Mouse (Mus musculus): Measurements from ENCODE around the gene Tmem115.

Tmem115 gene

DNA sequence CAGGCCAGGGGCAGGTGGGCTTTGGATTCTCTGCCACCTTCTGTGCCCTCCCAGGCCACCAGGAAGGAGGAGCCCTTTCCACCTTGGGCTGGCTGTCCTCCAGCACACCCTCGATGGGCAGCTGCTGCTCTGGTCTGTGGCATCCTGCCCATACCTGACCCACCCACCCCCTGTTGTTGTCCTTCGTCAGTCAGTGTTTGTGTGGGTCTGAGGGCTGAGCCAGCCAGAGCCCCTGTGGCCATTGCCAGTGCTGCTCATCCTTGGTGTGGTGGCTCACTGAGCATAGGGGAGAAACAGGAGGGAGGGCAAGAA is 11.4 kb upstream of the Tmem115 start:
- DNase-seq: no peak

GRCm38 (mm10) chr9:107526198-107527026 is 7.3 kb upstream of the Tmem115 start:
- DNase-seq: peak; percentile 69 to 71

DNA sequence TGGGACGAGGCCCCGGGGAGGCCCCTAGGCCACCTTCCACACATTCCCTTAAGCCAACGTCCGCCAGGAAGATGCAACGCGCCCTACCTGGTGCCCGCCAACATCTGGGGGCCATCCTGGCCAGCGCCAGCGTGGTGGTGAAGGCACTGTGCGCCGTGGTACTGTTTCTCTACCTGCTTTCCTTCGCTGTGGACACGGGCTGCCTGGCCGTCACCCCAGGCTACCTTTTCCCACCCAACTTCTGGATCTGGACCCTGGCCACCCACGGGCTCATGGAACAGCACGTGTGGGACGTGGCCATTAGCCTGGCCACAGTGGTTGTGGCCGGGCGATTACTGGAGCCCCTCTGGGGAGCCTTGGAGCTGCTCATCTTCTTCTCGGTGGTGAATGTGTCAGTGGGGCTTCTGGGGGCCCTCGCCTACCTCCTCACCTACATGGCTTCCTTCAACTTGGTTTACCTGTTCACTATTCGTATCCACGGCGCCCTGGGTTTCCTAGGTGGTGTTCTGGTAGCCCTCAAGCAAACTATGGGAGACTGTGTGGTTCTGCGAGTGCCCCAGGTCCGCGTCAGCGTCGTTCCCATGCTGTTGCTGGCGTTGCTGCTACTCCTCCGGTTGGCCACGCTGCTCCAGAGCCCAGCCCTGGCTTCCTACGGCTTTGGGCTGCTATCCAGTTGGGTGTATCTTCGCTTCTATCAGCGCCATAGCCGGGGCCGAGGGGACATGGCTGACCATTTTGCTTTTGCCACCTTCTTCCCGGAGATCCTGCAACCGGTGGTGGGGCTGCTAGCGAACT is 860 bp downstream of the Tmem115 start:
- DNase-seq: peak; percentile 26 to 30

DNA sequence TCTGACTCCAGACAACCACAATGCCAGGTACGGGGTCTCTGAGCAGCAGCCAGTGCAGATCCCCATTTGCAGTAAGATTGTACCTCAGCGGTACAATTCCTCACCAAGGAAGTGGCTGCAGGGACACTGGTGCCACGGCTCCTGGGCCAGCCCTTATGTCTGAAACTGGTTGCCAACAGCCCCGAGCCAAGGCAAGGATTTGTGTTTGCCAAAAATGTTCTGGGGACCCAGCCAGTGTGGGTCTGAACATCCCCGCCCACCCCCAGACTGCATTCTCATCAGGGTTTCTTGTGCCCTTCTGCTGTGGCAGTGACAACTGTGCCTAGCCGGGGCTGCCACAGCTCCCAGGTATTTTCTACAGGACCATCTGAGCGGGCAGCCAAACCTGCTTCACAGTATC is 4.5 kb downstream of the Tmem115 start:
- DNase-seq: no peak

- DNase-seq: no peak
Measured at GRCm38 (mm10) chr9:107538711-107539110, 5.0 kb downstream of the Tmem115 start.

DNA sequence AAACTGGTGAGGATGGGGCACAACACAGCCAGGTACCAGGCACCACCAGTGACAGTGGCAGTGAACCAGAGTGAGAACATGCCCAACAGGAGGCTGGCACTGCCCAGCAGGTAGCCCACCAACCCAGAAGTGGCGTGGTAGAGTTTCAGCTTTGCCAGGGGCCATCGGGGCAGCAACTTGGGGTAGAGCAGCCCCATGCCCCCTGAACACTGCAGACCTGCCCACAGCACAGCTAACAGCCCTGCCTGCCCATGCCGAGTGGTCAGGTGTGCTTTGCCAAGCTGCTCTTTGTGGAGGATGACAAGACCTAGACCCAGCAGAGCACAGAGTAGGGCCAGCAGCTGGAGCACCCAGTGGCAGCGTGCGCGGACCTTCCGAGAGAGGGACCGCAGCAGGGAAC is 6.2 kb downstream of the Tmem115 start:
- DNase-seq: no peak

GRCm38 (mm10) chr9:107540420-107540819 is 6.7 kb downstream of the Tmem115 start:
- no peak for DNase-seq

DNA sequence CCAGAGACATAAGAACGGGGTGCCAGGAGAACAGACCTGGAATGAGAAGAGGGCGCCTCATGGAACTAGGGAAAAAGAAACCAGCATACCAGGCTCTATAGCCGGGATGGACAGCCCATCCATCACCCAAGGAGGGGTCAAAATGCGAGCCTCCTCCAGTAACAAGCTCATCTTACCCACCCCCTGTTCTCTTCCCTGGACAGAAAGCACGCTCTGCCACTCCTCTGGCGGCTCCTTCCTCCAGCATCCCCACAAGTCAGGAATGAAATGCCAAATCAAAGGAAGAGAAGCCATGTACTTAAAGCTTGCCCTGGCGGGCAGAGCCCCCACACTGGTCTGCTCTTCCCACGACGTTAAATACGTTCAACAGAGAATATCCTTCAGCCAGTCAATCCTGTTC is 7.3 kb downstream of the Tmem115 start:
- DNase-seq: no peak

- DNase-seq: peak; percentile 95 to 96
Measured at GRCm38 (mm10) chr9:107541474-107542351, 8.0 kb downstream of the Tmem115 start, which contains the start of the genes Cyb561d2 and Nprl2. Cyb561d2 (minus strand) TSS chr9:107542193. Nprl2 (plus strand) TSS chr9:107542226.

DNA sequence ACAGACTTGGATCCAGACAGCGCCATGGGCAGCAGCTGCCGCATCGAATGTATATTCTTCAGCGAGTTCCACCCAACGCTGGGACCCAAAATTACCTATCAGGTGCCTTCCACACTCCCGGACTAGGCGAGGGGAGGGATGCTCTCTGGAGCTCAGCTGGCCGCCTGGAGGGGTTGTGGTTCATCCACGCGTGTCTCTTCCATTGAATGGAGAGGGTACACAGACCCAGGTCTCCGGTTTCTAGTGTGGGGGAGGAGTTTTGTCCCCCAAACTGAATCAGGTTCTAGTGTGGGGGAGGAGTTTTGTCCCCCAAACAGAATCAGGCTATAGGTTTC is 8.6 kb downstream of the Tmem115 start:
- no peak for DNase-seq

DNA sequence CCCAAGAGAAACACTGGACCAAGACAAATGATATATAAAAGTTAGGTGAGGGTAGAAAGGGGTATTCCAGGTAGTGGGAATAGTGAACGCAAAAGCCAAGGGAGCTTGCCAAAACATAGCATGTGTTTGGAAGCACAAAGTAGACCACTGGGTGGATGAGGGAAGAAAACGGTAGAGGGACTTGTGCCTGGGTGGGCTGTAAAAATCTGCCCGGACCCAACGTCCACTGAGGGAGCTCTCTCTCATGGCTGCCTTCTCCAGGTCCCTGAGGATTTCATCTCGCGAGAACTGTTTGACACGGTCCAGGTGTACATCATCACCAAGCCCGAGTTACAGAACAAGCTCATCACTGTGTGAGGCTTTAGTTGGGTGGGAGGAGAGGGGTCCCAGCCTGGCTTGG is 9.0 kb downstream of the Tmem115 start:
- no peak for DNase-seq

- DNase-seq: no peak
Measured at GRCm38 (mm10) chr9:107543299-107543698, 9.6 kb downstream of the Tmem115 start.

DNA sequence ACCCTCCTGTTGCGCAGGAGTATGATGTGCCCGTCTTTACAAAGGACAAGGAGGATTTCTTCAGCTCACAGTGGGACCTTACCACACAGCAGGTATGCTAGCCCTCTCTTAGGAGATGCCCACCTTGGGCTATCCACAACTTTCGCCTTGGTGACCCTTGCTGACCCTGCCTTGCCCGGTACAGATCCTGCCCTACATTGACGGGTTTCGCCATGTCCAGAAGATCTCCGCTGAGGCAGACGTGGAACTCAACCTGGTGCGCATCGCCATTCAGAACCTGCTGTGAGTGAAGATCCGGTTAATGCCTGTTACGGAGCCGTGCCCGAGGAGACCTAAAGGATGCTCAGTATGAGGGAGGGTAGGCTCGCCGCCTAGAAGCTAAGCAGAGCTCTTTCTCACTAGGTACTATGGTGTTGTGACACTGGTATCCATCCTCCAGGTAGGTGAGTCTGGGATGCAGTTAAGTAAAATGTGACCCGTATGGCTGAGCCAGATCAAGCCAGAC is 10.5 kb downstream of the Tmem115 start:
- DNase-seq: no peak

DNA sequence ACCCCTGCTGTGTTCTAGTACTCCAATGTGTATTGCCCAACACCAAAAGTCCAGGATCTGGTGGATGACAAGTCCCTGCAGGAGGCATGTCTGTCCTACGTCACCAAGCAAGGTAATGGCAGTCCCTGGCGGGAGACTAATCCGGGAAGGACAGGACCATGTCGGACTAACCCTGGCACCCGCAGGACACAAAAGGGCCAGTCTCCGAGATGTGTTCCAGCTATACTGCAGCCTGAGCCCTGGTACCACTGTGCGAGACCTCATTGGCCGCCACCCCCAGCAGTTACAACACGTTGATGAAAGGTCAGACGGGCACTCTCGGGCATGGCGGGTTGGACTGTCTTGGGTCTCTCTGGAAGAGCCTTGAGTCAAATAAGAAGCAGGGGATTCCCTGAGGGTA is 11.0 kb downstream of the Tmem115 start:
- DNase-seq: no peak

DNA sequence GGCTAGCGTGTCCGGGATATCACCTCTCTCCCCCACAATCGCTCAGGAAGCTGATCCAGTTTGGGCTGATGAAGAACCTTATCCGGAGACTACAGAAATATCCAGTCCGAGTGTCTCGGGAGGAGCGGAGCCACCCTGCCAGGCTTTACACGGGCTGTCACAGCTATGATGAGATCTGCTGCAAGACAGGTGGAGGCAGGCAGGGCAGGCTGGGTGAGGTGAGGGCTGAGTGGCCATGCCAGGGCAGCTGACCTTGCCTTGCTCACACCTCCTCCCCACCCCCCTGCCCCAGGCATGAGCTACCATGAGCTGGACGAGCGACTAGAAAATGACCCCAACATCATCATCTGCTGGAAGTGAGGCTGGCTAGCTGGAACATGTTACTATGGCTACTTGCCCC is 11.5 kb downstream of the Tmem115 start:
- DNase-seq: no peak

- peak; percentile 62 to 75 for DNase-seq
Measured at GRCm38 (mm10) chr9:107545602-107546001, 11.9 kb downstream of the Tmem115 start.

GRCm38 (mm10) chr9:107547026-107547425 is 13.3 kb downstream of the Tmem115 start, which contains the start of gene Zmynd10:
Zmynd10 (plus strand) TSS chr9:107547298.
- peak; percentile 93 to 95 for DNase-seq

DNA sequence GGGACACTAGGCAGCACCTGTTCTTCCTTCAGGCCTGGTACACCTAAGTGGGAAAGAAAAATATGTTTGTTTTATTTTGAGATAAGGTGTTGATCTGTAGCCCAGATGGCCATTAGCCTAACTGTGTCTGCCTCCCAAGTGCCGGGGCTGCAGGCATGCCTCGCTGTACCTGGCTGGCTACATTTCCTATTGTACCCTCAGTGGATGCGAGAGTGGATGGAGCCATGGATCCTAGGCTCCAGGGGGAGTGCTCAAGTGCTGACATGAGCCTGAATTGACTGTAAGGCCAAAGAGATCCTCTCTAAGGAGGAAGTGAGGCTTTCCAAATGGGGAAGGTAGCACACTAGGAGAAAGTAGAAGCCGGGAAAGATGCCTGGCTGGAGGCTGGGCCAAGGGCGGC is 14.2 kb downstream of the Tmem115 start:
- DNase-seq: no peak

DNA sequence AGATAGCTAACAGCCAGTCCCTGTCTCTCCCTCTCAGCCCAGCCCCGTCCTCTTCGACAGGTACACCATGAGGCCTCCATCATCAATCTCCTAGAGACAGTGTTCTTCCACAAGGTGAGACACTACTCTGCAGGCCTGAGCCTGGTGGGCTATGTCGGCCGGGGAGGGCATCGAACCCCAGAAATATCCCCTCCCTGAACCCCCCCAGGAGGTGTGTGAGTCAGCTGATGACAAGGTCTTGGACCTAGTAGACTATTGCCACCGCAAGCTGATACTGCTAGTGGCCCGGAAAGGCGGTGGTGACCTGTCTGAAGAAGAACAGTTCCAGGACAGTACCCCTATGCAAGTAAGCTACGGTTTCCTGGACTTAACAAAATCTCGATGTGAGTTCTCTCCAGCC is 15.1 kb downstream of the Tmem115 start:
- no peak for DNase-seq

- no peak for DNase-seq
Measured at GRCm38 (mm10) chr9:107549297-107550074, 15.7 kb downstream of the Tmem115 start.

GRCm38 (mm10) chr9:107550491-107551116 is 16.9 kb downstream of the Tmem115 start:
- peak; percentile 67 to 71 for DNase-seq

Data from lung, adult 18-20 months (tissue).